Mouse (Mus musculus): ENCODE measurements around the gene Nat8f5. TPM values are rescaled to one million over a fixed set of nuclear protein-coding genes. Genes with fewer than 3 reads are reported as not detected.

Nat8f5 gene
- polyA plus RNA-seq (2014; fragmentation: Illumina TruSeq; extraction: RNeasy Lipid Tissue Mini Kit (QIAGEN cat#74804); ENCODE audit: insufficient read depth, low read depth, low replicate concordance): not detected

GRCm38 (mm10) chr6:85820837-85821236 lies at the start of gene Nat8f5, which contains the start of gene Nat8f6:
TSS of gene Nat8f5 (minus strand) at chr6:85820972.
TSS of gene Nat8f6 (minus strand) at chr6:85820954.

GRCm38 (mm10) chr6:85869006-85869405 lies 48.2 kb upstream of the Nat8f5 start, which contains the start of gene Nat8f2:
TSS of gene Nat8f2 (minus strand) at chr6:85869158.

GRCm38 (mm10) chr6:85831796-85832321 lies 11.1 kb upstream of the Nat8f5 start, which contains the start of gene Nat8:
TSS of gene Nat8 (minus strand) at chr6:85832082.

Other genes starting within 250 kb of the Nat8f5 start
- gene Alms1, start 233.4 kb downstream of the Nat8f5 start, polyA plus RNA-seq (2014; fragmentation: Illumina TruSeq; extraction: RNeasy Lipid Tissue Mini Kit (QIAGEN cat#74804); ENCODE audit: insufficient read depth, low read depth, low replicate concordance): 0.84 TPM
- 1.3 TPM for gene Nat8f7, start 107.8 kb downstream of the Nat8f5 start, polyA plus RNA-seq (2014; fragmentation: Illumina TruSeq; extraction: RNeasy Lipid Tissue Mini Kit (QIAGEN cat#74804); ENCODE audit: insufficient read depth, low read depth, low replicate concordance)
- 7.2 TPM for gene Nat8f3, start 55.2 kb downstream of the Nat8f5 start, polyA plus RNA-seq (2014; fragmentation: Illumina TruSeq; extraction: RNeasy Lipid Tissue Mini Kit (QIAGEN cat#74804); ENCODE audit: insufficient read depth, low read depth, low replicate concordance)
- gene Nat8f6, start within 50 bp of the Nat8f5 start, polyA plus RNA-seq (2014; fragmentation: Illumina TruSeq; extraction: RNeasy Lipid Tissue Mini Kit (QIAGEN cat#74804); ENCODE audit: insufficient read depth, low read depth, low replicate concordance): not detected
- 0.22 TPM for gene Nat8, start 11.1 kb upstream of the Nat8f5 start, polyA plus RNA-seq (2014; fragmentation: Illumina TruSeq; extraction: RNeasy Lipid Tissue Mini Kit (QIAGEN cat#74804); ENCODE audit: insufficient read depth, low read depth, low replicate concordance)
- not detected for gene Nat8f2, start 48.2 kb upstream of the Nat8f5 start, polyA plus RNA-seq (2014; fragmentation: Illumina TruSeq; extraction: RNeasy Lipid Tissue Mini Kit (QIAGEN cat#74804); ENCODE audit: insufficient read depth, low read depth, low replicate concordance)
- 1.9 TPM for gene Nat8f4, start 83.9 kb upstream of the Nat8f5 start, polyA plus RNA-seq (2014; fragmentation: Illumina TruSeq; extraction: RNeasy Lipid Tissue Mini Kit (QIAGEN cat#74804); ENCODE audit: insufficient read depth, low read depth, low replicate concordance)
- gene Tprkb, start 90.9 kb upstream of the Nat8f5 start, polyA plus RNA-seq (2014; fragmentation: Illumina TruSeq; extraction: RNeasy Lipid Tissue Mini Kit (QIAGEN cat#74804); ENCODE audit: insufficient read depth, low read depth, low replicate concordance): 17.3 TPM
- 5.5 TPM for gene Nat8f1, start 94.7 kb upstream of the Nat8f5 start, polyA plus RNA-seq (2014; fragmentation: Illumina TruSeq; extraction: RNeasy Lipid Tissue Mini Kit (QIAGEN cat#74804); ENCODE audit: insufficient read depth, low read depth, low replicate concordance)
- 28.5 TPM for gene Dusp11, start 140.7 kb upstream of the Nat8f5 start, polyA plus RNA-seq (2014; fragmentation: Illumina TruSeq; extraction: RNeasy Lipid Tissue Mini Kit (QIAGEN cat#74804); ENCODE audit: insufficient read depth, low read depth, low replicate concordance)
- gene Figla, start 195.2 kb upstream of the Nat8f5 start, polyA plus RNA-seq (2014; fragmentation: Illumina TruSeq; extraction: RNeasy Lipid Tissue Mini Kit (QIAGEN cat#74804); ENCODE audit: insufficient read depth, low read depth, low replicate concordance): not detected
- not detected for gene Add2, start 207.7 kb upstream of the Nat8f5 start, polyA plus RNA-seq (2014; fragmentation: Illumina TruSeq; extraction: RNeasy Lipid Tissue Mini Kit (QIAGEN cat#74804); ENCODE audit: insufficient read depth, low read depth, low replicate concordance)